ENCODE assay signal across 8 mouse cellular contexts in the genomic region with DNA sequence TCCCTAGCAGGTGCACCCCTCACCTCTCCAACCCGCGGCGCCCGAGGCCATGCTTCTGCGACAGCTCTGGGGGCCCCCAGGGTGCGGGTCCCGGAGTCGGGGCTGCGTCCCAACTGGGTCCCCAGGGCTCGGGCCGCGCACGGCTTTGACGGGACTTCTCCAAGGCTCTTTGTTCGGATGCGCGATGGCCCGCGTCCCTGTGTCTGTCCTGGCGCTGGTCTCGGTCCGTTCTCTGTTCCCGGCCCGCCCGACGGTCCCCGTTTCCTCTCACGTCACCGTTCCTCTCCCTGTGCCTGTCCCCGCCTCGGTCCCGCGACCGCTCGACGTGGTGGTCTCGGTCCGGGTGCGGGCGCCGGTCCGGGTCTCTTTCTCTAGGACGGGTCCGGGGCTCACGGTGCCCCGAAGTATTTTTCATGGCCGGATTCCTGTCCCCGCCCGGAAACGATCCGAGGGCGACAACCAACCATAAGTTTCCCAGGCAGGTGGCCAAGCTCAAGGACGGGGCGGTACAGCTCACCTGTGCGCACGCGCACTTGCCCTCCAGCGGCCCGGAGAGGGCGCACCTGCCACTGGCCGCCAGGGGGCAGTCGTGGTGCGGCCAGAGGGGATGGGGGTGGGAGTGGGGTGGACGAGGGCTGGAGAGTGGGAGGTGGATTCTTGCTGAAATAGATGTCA. TPM values are rescaled to one million over a fixed set of nuclear protein-coding genes. Genes with fewer than 3 reads are reported as not detected.
DNase-seq lines count a peak whose midpoint lies in the region; ATAC-seq lines count a peak whose summit lies in the region.

A gene (minus strand): TSS at position 511 of the 675 bp plus-strand sequence.

- DNase-seq in gastrocnemius, postnatal 14 days, result peak; percentile 31
- no peak for DNase-seq in gastrocnemius, postnatal 25 days
- DNase-seq in c-Kit-positive CD71-positive TER-119-positive erythroid progenitor cells, embryonic 14.5 days (ENCODE audit: low spot score), result peak; percentile 22
- peak; percentile 87 for DNase-seq in kidney, postnatal 14 days
- no peak for DNase-seq in layer of hippocampus, adult 18-20 months (ENCODE audit: low spot score in 2 of 2)

- H3K27me3 ChIP-seq in heart, embryonic 13.5 days (replicated peaks), result peaks cover 61% of the 10 kb centered on the region
- H3K27me3 ChIP-seq in stomach, embryonic 14.5 days (ENCODE audit: control insufficient read depth, insufficient read depth, low read length), result peaks cover 8% of the 10 kb centered on the region; the same call in 1 of the 2 replicates

- H3K27ac ChIP-seq in heart, embryonic 13.5 days (replicated peaks), result no peak within 1 kb of the TSS
- H3K27ac ChIP-seq in stomach, embryonic 14.5 days (ENCODE audit: low read length), result no peak within 1 kb of the TSS

- H3K4me1 ChIP-seq in heart, embryonic 13.5 days, result peaks cover 38% of the 10 kb centered on the region
- H3K4me1 ChIP-seq in stomach, embryonic 14.5 days (ENCODE audit: control insufficient read depth, insufficient read depth, low read length), result peaks cover 9% of the 10 kb centered on the region; the same call in 1 of the 2 replicates

- no peaks in the 10 kb centered on the region for H3K36me3 ChIP-seq in heart, embryonic 13.5 days
- H3K36me3 ChIP-seq in stomach, embryonic 14.5 days (ENCODE audit: control insufficient read depth, insufficient read depth, low read length), result no peaks in the 10 kb centered on the region

- intact Hi-C loops in gastrocnemius, postnatal 14 days (cut with DNase I; ENCODE audit: low total_unique reads), result no loop called here

- H3K9ac ChIP-seq in heart, embryonic 13.5 days, result peak within 1 kb of the TSS; percentile 33
- H3K9ac ChIP-seq in stomach, embryonic 14.5 days (replicated peaks; ENCODE audit: low read depth, low read length), result 0 out of 2 replicates have a peak within 1 kb of the TSS, but pooled peaks have one; percentile 25

- H3K4me3 ChIP-seq in heart, embryonic 13.5 days, result peak within 1 kb of the TSS; percentile 50
- peak within 1 kb of the TSS; percentile 43 for H3K4me3 ChIP-seq in stomach, embryonic 14.5 days (ENCODE audit: low read depth, low read length)

- WGBS in heart, embryonic 13.5 days, result 6% methylated on average over 64 of the region's 64 CpGs
- WGBS in stomach, embryonic 14.5 days, result 3% methylated on average over 64 of the region's 64 CpGs

- no peaks in the 10 kb centered on the region for H3K9me3 ChIP-seq in heart, embryonic 13.5 days
- no peaks in the 10 kb centered on the region for H3K9me3 ChIP-seq in stomach, embryonic 14.5 days (ENCODE audit: control insufficient read depth, low read depth, low read length)

- peak within 1 kb of the TSS; percentile 71 for H3K4me2 ChIP-seq in heart, embryonic 13.5 days
- peak within 1 kb of the TSS; percentile 59 for H3K4me2 ChIP-seq in stomach, embryonic 14.5 days (replicated peaks; ENCODE audit: low read depth, low read length)

- ATAC-seq in heart, embryonic 13.5 days (ENCODE audit: extremely low read depth, insufficient number of reproducible peaks, low FRiP score, low TSS enrichment), result no peak
- peak; percentile 85 for ATAC-seq in megakaryocyte progenitor cell, adult 5-6 weeks (replicated peaks; ENCODE audit: poor library complexity)
- ATAC-seq in stomach, embryonic 14.5 days (ENCODE audit: insufficient number of reproducible peaks, insufficient read depth, low FRiP score, low read depth), result peak; percentile 57

RNA-seq across cellular contexts. Expression of the gene that starts here (rescaled TPM):
- total RNA-seq in gastrocnemius, postnatal 14 days (2021), result under 1 TPM in 1 of 2 experiments, not detected in 1; 0.43 TPM
- total RNA-seq in gastrocnemius, postnatal 25 days (2021), result not detected
- 0.45 and 0.86 TPM in 2 replicates for polyA plus RNA-seq in heart, embryonic 13.5 days (2015; fragmentation: Nextera tagmentation; extraction: Ambion mirVana)
- not detected in 2 replicates for total RNA-seq in megakaryocyte progenitor cell, adult 5-6 weeks (2015)
- total RNA-seq in megakaryocyte progenitor cell, adult 5-6 weeks (2017), result not detected in 2 replicates
- 2.3 and 4.5 TPM in 2 replicates for polyA plus RNA-seq in stomach, embryonic 14.5 days (2014; fragmentation: Nextera tagmentation; extraction: Ambion mirVana)
- total RNA-seq in layer of hippocampus, adult 18-20 months (2021), result under 1 TPM in 1 of 2 experiments, not detected in 1; 0.18 TPM

Comparison
In these comparisons a context has a peak if more than half of its experiments do, and no peak if none do; other contexts are left out.
1. Peak in DNase-seq in gastrocnemius, postnatal 14 days; RNA of the gene not detected or under 1 TPM.
2. Peak in ATAC-seq in megakaryocyte progenitor cell, adult 5-6 weeks; RNA of the gene not detected or under 1 TPM.
3. DNase-seq: peak in c-Kit-positive CD71-positive TER-119-positive erythroid progenitor cells, embryonic 14.5 days (single experiment) and kidney, postnatal 14 days (single experiment); none in gastrocnemius, postnatal 25 days (single experiment) and layer of hippocampus, adult 18-20 months (0 of 2).